Mouse (Mus musculus): ENCODE results near the gene Cdca5.

Cdca5 gene

GRCm38 (mm10) chr19:6140678-6141393 lies 56.1 kb downstream of the Cdca5 start, which contains the start of gene Batf2:
Gene Batf2 (plus strand): TSS chr19:6140983.
- DNase-seq (ENCODE audit: low read depth, low spot score): peak; percentile 97

GRCm38 (mm10) chr19:6141394-6141749 lies 56.6 kb downstream of the Cdca5 start, which contains the start of gene Arl2:
Gene Arl2 (minus strand): TSS chr19:6141548.
- DNase-seq (ENCODE audit: low read depth, low spot score): peak; percentile 93

Measured in mesoderm, embryonic 11.5 days (tissue).